Mouse (Mus musculus): ENCODE data around the gene Stra8. TPM values are rescaled to one million over a fixed set of nuclear protein-coding genes. Genes with fewer than 3 reads are reported as not detected.

The Stra8 gene
- polyA plus RNA-seq, 1 experiment from 2014 or later: not detected

DNA sequence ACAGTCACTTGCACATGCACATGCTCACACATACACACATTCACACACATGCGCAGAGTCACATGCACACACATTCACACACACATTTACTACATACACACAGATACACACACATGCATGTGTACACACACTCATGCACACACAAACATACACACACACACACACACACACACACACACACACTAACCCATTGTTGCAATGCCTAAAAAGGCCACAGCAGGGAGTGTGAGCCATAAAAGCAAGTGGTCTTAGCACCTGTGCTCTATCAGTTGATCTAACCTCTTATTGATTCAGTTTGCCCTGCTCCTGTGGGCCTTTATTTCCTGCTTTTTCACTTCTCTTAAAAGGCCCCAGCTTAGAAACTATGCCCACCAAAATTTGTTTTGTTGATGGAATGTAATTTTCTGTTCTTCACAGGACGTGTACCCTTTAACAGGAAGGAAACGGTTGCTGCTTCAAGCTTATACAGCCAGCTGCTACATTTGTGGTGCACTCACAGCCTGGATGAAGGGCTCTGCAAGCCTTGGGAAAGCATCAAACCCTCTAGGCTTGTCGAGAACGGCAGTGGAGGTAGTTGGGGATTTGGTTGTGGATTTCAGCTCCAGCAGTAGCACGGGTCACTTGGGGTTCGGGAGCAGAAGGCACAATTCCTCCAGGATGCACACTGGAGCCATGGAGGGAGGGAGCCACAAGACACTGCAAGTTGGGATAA lies 32.1 kb downstream of the Stra8 start:
- Histone ChIP-seq H3K9me3 (replicated peaks) (no peaks in the 10 kb centered on the region; the same call in 1 of the 2 replicates), H3K4me3 (no peak overlapping the region), H3K27ac (no peak overlapping the region), H3K36me3 (ENCODE audit: poor library complexity, severe bottlenecking) (no peaks in the 10 kb centered on the region), H3K4me1 (0 out of 2 replicates have a peak, but pooled peaks cover 5% of the 10 kb centered on the region), H3K4me2 (no peak overlapping the region), H3K27me3 (no peaks in the 10 kb centered on the region), H3K9ac (no peak overlapping the region)
- WGBS: 76% methylated on average over 7 of the region's 7 CpGs
- ATAC-seq: no peak

DNA sequence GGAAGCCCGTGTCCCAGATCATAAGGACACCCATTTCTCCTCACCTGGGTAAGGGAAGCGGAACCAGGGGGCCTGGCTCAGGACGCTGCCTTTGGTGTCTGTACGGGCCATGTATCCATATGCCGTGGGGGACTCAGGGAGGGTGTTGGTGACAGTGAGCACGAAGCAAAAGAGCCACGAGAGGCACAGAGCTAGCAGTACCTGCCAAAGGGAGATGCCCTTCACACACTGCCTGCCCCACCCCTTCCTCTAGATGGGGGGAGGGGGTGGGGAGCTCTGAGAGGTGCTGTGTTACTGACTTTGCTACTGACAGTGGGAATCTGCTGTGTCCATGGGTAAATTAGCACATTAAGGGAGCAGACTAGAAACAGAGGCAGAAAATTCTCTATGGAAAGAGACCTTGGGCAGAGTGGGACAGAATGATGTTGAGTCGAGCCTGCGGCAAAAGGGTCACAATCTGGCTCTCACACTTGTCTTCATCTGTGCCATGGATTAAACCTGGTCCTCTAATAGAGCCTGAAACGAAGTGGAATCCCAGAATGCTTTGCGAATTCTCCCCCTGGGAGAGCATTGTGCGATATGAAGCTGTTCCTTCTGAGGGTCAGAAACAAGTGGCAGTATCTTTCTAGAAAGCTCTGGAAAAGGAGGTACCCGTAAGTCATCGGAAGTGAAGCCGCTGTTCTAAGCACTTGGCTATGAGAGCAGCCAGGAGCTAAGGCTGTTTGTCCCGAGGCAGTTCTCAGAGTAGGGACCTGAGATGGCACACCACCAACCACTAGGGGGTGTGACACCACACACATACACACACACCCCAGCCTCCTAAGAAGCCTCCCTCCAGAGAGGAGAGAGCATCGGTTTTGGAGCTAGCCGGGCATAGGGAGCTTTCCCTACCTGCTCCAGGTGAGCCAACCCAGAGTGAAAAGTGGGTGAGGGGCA lies 35.2 kb downstream of the Stra8 start:
- H3K9ac ChIP-seq: 0 out of 2 replicates have a peak overlapping the region, but pooled peaks have one; percentile 12
- H3K4me3 ChIP-seq: 0 out of 2 replicates have a peak overlapping the region, but pooled peaks have one; percentile 11
- no peaks in the 10 kb centered on the region for H3K9me3 ChIP-seq (replicated peaks)
- WGBS: 51% methylated on average over 18 of the region's 18 CpGs
- ATAC-seq: peak; percentile 90
- no peak overlapping the region for H3K27ac ChIP-seq
- no peaks in the 10 kb centered on the region for H3K27me3 ChIP-seq
- H3K36me3 ChIP-seq (ENCODE audit: poor library complexity, severe bottlenecking): no peaks in the 10 kb centered on the region
- peak overlapping the region; percentile 49 for H3K4me2 ChIP-seq
- 0 out of 2 replicates have a peak, but pooled peaks cover 5% of the 10 kb centered on the region for H3K4me1 ChIP-seq

DNA sequence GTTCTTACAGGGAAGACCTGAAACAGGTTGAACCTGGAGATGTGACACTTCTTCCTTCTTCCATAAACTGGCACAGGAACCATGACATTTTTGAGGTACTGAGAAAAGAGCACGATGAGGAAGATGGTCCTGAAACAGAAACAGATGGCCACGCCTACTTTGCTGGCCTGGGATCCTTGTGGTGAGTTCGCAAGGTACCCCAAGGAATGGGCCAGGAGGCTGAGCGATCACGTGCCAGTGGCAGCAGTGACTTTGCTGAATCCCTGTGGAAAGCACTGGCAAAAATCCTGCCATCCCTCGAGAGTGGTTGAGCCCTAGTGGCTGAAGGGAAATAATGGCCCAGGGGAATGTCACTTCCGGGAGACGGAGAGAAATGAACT lies 35.9 kb downstream of the Stra8 start:
- H3K27ac ChIP-seq: no peak overlapping the region
- H3K27me3 ChIP-seq: no peaks in the 10 kb centered on the region
- no peaks in the 10 kb centered on the region for H3K36me3 ChIP-seq (ENCODE audit: poor library complexity, severe bottlenecking)
- H3K4me2 ChIP-seq: peak overlapping the region; percentile 49
- 42% methylated on average over 8 of the region's 8 CpGs for WGBS
- H3K9ac ChIP-seq: no peak overlapping the region
- no peak overlapping the region for H3K4me3 ChIP-seq
- ATAC-seq: no peak
- 0 out of 2 replicates have a peak, but pooled peaks cover 5% of the 10 kb centered on the region for H3K4me1 ChIP-seq
- H3K9me3 ChIP-seq (replicated peaks): no peaks in the 10 kb centered on the region

DNA sequence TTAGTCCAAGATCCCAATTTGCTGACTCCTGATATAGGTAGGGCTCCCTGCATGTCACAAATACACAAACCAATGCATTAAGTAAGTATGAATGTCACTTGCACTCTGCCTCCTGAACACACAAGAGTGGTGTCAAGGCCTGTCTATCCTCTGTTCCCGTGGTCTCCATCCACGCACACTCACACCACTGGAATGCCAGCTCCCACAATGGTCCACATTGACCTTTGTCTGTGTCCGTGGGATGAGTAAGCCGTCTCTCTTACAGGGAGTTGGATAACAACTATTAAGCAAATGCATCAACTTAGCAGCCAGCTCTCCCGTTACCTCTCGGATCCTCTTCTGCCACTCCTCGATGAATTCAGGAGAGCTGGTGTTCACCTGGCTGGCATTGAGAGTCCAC lies 39.2 kb downstream of the Stra8 start:
- ATAC-seq: no peak
- Histone ChIP-seq H3K36me3 (ENCODE audit: poor library complexity, severe bottlenecking) (no peaks in the 10 kb centered on the region), H3K4me2 (no peak overlapping the region), H3K9me3 (replicated peaks) (no peaks in the 10 kb centered on the region), H3K4me1 (0 out of 2 replicates have a peak, but pooled peaks cover 5% of the 10 kb centered on the region), H3K4me3 (no peak overlapping the region), H3K27me3 (no peaks in the 10 kb centered on the region), H3K27ac (no peak overlapping the region), H3K9ac (no peak overlapping the region)
- 90% methylated on average over 7 of the region's 7 CpGs for WGBS

DNA sequence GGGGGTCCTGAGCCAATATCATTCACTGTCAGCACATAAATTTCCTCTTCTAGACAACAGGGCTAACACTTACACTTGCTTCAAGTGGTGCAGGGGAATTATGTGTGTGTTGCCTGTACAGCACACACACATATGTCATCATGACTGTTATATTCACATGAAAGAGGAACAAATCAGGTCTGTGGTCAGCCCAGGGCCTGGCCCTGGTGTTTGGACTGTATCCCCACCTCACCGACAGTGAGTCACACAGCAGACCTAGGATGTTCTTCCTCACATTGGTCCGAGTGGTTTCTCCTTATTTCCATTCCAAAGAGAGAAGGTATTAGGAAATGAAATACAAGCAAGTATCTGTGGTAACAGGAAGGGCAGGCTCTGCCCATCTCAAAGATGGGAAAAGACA lies 44.6 kb downstream of the Stra8 start:
- Histone ChIP-seq H3K27ac (no peak overlapping the region), H3K36me3 (ENCODE audit: poor library complexity, severe bottlenecking) (no peaks in the 10 kb centered on the region), H3K9ac (no peak overlapping the region), H3K4me1 (no peaks in the 10 kb centered on the region), H3K4me3 (no peak overlapping the region), H3K27me3 (no peaks in the 10 kb centered on the region), H3K4me2 (no peak overlapping the region), H3K9me3 (replicated peaks) (no peaks in the 10 kb centered on the region)
- ATAC-seq: no peak
- 84% methylated on average over 2 of the region's 2 CpGs for WGBS

DNA sequence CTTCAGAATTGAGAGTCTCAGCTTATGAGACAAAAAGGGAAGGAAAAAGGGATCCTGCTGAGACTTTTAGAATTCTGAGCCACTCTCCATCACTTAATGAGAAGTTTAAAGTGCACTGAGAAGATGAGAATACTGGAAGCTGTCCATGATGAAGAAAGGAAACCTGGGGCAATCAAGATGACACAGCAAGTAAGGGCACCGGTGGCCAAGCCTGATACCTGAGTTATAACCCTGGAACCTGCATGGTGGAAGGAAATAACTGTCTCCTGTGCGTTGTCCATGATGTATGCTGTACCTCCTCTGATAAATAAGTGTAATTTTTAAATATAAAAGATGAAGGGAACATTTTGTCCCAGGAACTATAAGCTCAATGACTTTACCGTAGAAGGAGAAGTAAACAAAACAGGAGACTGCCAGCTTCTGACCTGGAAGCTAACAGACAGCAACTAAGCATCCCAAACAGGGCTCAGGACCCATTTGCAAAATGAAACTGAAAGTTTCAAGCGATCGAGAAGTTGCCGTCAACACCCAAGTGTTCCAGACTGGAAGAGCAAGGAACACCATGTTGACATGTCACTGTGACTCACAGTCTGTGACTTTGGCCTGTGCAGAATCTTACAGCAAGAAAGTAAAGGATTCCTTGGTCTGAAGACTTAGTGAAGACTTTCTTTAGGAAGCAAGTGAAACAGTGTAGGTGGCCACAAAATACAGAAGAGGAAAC lies 46.0 kb downstream of the Stra8 start:
- no peak overlapping the region for H3K9ac ChIP-seq
- no peak for ATAC-seq
- no peaks in the 10 kb centered on the region for H3K36me3 ChIP-seq (ENCODE audit: poor library complexity, severe bottlenecking)
- H3K9me3 ChIP-seq (replicated peaks): no peaks in the 10 kb centered on the region
- H3K4me2 ChIP-seq: no peak overlapping the region
- no peak overlapping the region for H3K27ac ChIP-seq
- H3K4me3 ChIP-seq: no peak overlapping the region
- no peaks in the 10 kb centered on the region for H3K4me1 ChIP-seq
- H3K27me3 ChIP-seq: no peaks in the 10 kb centered on the region
- WGBS: 91% methylated on average over 6 of the region's 6 CpGs

DNA sequence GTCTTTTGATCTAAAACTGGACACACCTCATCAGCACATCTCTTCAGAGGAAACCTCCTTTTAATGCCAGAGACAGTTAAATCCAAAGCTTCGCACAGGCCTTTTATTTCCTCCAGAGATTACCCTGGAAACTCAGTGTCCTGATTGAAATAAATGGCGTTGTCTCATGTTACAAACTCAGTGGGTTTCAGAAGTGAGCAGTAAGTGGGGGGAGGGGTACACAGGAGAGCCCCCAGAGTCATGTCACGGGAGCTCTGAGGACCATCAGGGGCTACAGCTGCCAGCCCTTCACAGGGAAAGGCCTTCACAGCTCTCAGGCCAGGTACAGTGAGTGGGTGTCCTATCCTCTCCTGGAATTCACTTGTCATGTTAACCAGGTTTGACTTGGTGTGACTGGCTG lies 51.2 kb downstream of the Stra8 start:
- H3K9me3 ChIP-seq (replicated peaks): no peaks in the 10 kb centered on the region
- no peak overlapping the region for H3K27ac ChIP-seq
- no peaks in the 10 kb centered on the region for H3K36me3 ChIP-seq (ENCODE audit: poor library complexity, severe bottlenecking)
- no peaks in the 10 kb centered on the region for H3K4me1 ChIP-seq
- no peaks in the 10 kb centered on the region for H3K27me3 ChIP-seq
- no peak for ATAC-seq
- no peak overlapping the region for H3K4me3 ChIP-seq
- H3K9ac ChIP-seq: no peak overlapping the region
- H3K4me2 ChIP-seq: no peak overlapping the region
- 22% methylated on average over 3 of the region's 3 CpGs for WGBS

DNA sequence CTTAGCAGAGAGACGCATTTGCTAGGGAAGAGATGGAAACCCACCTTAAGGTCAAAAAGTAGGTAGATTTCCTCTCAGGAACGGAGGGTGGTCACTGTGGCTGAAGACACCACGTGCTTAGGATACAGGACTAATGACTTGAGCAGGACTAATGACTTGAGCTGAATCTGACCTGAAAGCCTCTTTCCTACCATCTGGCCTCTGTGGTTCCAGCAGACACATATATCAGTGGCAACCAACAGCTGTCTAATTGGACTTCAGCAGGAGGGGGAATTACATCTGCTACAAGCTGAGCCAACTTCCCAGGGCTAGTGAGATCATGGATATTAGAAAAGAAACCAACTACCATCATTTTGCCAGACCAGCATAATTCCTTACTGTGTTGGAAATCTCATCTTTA lies 59.3 kb downstream of the Stra8 start:
- Histone ChIP-seq H3K27me3 (no peaks in the 10 kb centered on the region), H3K9ac (no peak overlapping the region), H3K4me2 (no peak overlapping the region), H3K4me3 (no peak overlapping the region), H3K27ac (no peak overlapping the region), H3K36me3 (ENCODE audit: poor library complexity, severe bottlenecking) (no peaks in the 10 kb centered on the region), H3K9me3 (replicated peaks) (no peaks in the 10 kb centered on the region), H3K4me1 (no peaks in the 10 kb centered on the region)
- 87% methylated on average over 3 of the region's 3 CpGs for WGBS
- ATAC-seq: no peak

DNA sequence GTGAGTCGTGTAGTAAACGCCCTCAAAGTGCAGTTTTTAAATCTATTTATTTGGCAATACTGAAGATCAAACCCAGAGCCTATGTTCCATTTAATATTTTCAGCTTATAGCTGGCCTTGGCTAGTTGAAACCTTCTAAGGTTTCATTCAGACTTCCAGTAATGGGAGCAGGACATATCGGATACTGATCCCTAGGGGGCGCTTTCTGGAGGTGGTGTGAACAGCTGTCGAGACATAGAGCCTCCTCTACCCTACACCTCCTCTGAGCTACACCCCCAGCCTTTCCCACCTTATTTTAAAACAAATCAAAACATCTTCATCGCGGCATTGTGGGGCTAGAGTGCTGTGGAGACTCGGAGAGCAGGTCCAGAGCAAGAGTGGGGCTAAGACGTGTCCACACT lies 60.7 kb downstream of the Stra8 start:
- no peak overlapping the region for H3K27ac ChIP-seq

DNA sequence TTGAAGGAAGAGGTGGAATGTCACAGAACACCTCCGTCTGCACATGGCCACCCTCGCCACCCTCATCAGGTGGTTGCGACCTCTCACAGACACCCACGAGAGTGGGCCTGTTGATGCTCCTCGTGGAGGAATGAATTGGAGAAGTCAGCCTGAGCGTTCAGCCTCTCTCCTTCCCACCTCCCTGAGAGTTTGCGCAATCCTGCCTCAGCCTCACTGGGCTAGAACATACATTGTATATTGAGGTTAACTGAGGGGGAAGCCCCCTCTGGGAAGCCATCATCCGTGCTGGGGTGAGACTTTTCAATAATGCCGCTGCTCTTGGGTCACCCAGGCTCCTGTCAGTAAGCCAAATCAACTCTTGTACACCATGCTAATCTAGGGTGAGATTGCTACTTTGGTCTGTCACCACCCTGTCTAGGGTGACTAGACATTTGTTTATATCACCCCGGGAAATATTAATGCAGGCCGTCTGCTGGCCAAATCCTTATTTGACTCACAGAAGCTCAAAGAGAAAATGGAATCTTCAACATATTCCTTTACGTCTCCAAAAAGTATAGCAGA lies 67.2 kb downstream of the Stra8 start:
- H3K9me3 ChIP-seq (replicated peaks): no peaks in the 10 kb centered on the region
- no peaks in the 10 kb centered on the region for H3K36me3 ChIP-seq (ENCODE audit: poor library complexity, severe bottlenecking)
- 93% methylated on average over 12 of the region's 12 CpGs for WGBS
- peaks cover 9% of the 10 kb centered on the region for H3K4me1 ChIP-seq
- no peak overlapping the region for H3K9ac ChIP-seq
- H3K4me3 ChIP-seq: no peak overlapping the region
- H3K27ac ChIP-seq: no peak overlapping the region
- no peak overlapping the region for H3K4me2 ChIP-seq
- no peak for ATAC-seq
- no peaks in the 10 kb centered on the region for H3K27me3 ChIP-seq

More for the DNA sequence above, 60.7 kb downstream of the Stra8 start:
- Histone ChIP-seq H3K4me2 (no peak overlapping the region), H3K9ac (no peak overlapping the region), H3K4me3 (no peak overlapping the region), H3K9me3 (replicated peaks) (no peaks in the 10 kb centered on the region), H3K4me1 (no peaks in the 10 kb centered on the region), H3K27me3 (no peaks in the 10 kb centered on the region), H3K36me3 (ENCODE audit: poor library complexity, severe bottlenecking) (no peaks in the 10 kb centered on the region)
- 69% methylated on average over 9 of the region's 9 CpGs for WGBS
- ATAC-seq: no peak

DNA sequence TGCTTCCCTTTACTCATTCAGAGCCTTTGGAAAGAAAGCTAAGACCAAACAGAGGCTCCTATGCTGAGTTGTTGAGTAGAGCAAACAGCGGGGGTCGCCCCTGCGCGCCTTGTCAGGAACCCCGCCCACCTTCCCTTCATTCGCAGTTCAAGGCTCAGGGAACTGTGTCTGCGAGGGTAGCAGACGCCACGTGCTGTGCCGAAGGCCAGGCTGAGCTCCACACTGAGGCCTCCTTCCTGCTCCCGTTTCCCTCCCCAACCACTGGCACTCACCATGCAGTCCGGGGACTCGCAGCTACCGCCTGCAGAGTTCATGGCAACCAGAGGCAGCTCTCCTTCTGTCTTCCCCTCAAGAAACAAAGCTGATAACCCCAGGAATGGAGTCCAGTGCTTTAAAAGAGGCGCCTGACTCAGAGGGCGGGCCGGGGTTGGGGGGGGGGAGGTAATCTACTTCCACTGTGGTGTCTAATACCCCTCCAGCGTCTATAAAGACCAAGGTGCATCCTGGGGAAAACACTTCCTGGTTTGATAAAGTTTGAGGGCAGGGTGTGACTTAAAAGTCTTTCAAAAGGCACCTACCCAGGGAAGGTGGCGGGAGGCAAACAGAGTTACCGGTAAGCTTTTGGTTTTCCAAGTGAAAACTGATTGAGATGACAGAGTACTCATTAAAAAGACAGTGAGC lies 68.3 kb downstream of the Stra8 start, which contains the start of gene Slc23a4:
Gene Slc23a4 (minus strand): TSS at position 324 of the 681 bp plus-strand sequence.
- Histone ChIP-seq H3K9me3 (replicated peaks) (no peaks in the 10 kb centered on the region), H3K4me2 (peak within 1 kb of the TSS; percentile 43), H3K36me3 (ENCODE audit: poor library complexity, severe bottlenecking) (no peaks in the 10 kb centered on the region), H3K9ac (no peak within 1 kb of the TSS), H3K27me3 (no peaks in the 10 kb centered on the region), H3K4me3 (no peak within 1 kb of the TSS), H3K4me1 (peaks cover 9% of the 10 kb centered on the region), H3K27ac (no peak within 1 kb of the TSS)
- peak; percentile 53; the same call in 1 of the 2 replicates for ATAC-seq
- WGBS: 7% methylated on average over 20 of the region's 20 CpGs
